Mouse (Mus musculus) left cerebral cortex, postnatal 10 days (tissue): ENCODE measurements around the gene Uqcc1. TPM values are rescaled to one million over a fixed set of nuclear protein-coding genes. Genes with fewer than 3 reads are reported as not detected.
"Not testable (repeated sequence)": the region's sequence is repeated elsewhere in the genome, so short reads cannot be mapped to it uniquely, and the experiment has no call there.

Experiments used
- DNase-seq, 2 experiments: peaks; one replicate each; pipeline ENCODE4 v3.0.0; 2021 to 2022; ENCODE audit warnings: low spot score in 2 of 2, mixed read lengths in 1 of 2; ENCODE audit errors: extremely low spot score in 1 of 2
- intact Hi-C: fragments of 180-260 bp; cut with DNase I; formaldehyde crosslinking; loops from one replicate; pipeline ENCODE4 v1.15.1; 2025
- total RNA-seq, 2 experiments: library from RNA; stranded (reverse); gene quantifications; 2 replicates each; pipeline ENCODE4 v1.2.3; 2021

Uqcc1 gene
- total RNA-seq, 2 experiments from 2014 or later = 51.8 to 52.9 TPM

- DNase-seq = no peak
- intact Hi-C loops = no loop called here
These were observed 57.1 kb downstream of the Uqcc1 start for GRCm38 (mm10) chr2:155872930-155873507.

- DNase-seq = no peak
- intact Hi-C loops = no loop called here
These were observed 57.6 kb downstream of the Uqcc1 start for GRCm38 (mm10) chr2:155872486-155872885.

GRCm38 (mm10) chr2:155869772-155870171, 60.3 kb downstream of the Uqcc1 start:
- intact Hi-C loops = no loop called here
- DNase-seq = no peak

GRCm38 (mm10) chr2:155868320-155868719, 61.8 kb downstream of the Uqcc1 start:
- intact Hi-C loops = no loop called here

GRCm38 (mm10) chr2:155863301-155863867, 66.7 kb downstream of the Uqcc1 start:
- intact Hi-C loops = no loop called here
- DNase-seq = no peak

More at GRCm38 (mm10) chr2:155868320-155868719, 61.8 kb downstream of the Uqcc1 start:
- no peak for DNase-seq

- intact Hi-C loops = no loop called here
- DNase-seq = peak; percentile 25 to 56
These were observed 67.4 kb downstream of the Uqcc1 start for GRCm38 (mm10) chr2:155862573-155863300.

- intact Hi-C loops = no loop called here
These were observed 68.5 kb downstream of the Uqcc1 start for GRCm38 (mm10) chr2:155861581-155861980.

GRCm38 (mm10) chr2:155860102-155860501, 70.0 kb downstream of the Uqcc1 start:
- intact Hi-C loops = no loop called here
- no peak for DNase-seq

More at GRCm38 (mm10) chr2:155861581-155861980, 68.5 kb downstream of the Uqcc1 start:
- no peak for DNase-seq

- intact Hi-C loops = no loop called here
- DNase-seq = no peak
These were observed 77.6 kb downstream of the Uqcc1 start for GRCm38 (mm10) chr2:155852536-155852935.

GRCm38 (mm10) chr2:155850120-155850519, 80.0 kb downstream of the Uqcc1 start:
- DNase-seq = no peak

GRCm38 (mm10) chr2:155849464-155849863, 80.6 kb downstream of the Uqcc1 start:
- intact Hi-C loops = no loop called here
- DNase-seq = no peak

More at GRCm38 (mm10) chr2:155850120-155850519, 80.0 kb downstream of the Uqcc1 start:
- intact Hi-C loops = no loop called here

GRCm38 (mm10) chr2:155848291-155848690, 81.8 kb downstream of the Uqcc1 start:
- DNase-seq = peak; percentile 72 to 80
- intact Hi-C loops = loop anchor here (1.0 kb wide), 1 partner anchor 98 kb away; no protein-coding TSS in a partner anchor

GRCm38 (mm10) chr2:155846930-155847329, 83.2 kb downstream of the Uqcc1 start:
- intact Hi-C loops = no loop called here
- no peak for DNase-seq

- DNase-seq = no peak
- intact Hi-C loops = no loop called here
These were observed 91.1 kb downstream of the Uqcc1 start for GRCm38 (mm10) chr2:155838961-155839360.

GRCm38 (mm10) chr2:155837961-155838360, 92.1 kb downstream of the Uqcc1 start:
- DNase-seq = no peak
- intact Hi-C loops = no loop called here

- no peak for DNase-seq
- intact Hi-C loops = no loop called here
These were observed 95.4 kb downstream of the Uqcc1 start, which contains the start of gene Fam83c for GRCm38 (mm10) chr2:155834732-155835131. Gene Fam83c (minus strand): TSS chr2:155834854.

- DNase-seq, intact Hi-C loops: not testable (repeated sequence)
These were observed 98.0 kb downstream of the Uqcc1 start for GRCm38 (mm10) chr2:155832087-155832486.

- intact Hi-C loops = no loop called here
- DNase-seq = no peak
These were observed 98.8 kb downstream of the Uqcc1 start for GRCm38 (mm10) chr2:155831302-155831701.

GRCm38 (mm10) chr2:155830841-155831240, 99.3 kb downstream of the Uqcc1 start:
- intact Hi-C loops = no loop called here

More at GRCm38 (mm10) chr2:155830841-155831240, 99.3 kb downstream of the Uqcc1 start:
- DNase-seq = no peak
